Mouse (Mus musculus): ENCODE data around the gene Chka. TPM values are rescaled to one million over a fixed set of nuclear protein-coding genes. Genes with fewer than 3 reads are reported as not detected.

Chka gene
- total and polyA plus RNA-seq, 2 experiments from 2014 or later: 13.6 to 36.3 TPM

DNA sequence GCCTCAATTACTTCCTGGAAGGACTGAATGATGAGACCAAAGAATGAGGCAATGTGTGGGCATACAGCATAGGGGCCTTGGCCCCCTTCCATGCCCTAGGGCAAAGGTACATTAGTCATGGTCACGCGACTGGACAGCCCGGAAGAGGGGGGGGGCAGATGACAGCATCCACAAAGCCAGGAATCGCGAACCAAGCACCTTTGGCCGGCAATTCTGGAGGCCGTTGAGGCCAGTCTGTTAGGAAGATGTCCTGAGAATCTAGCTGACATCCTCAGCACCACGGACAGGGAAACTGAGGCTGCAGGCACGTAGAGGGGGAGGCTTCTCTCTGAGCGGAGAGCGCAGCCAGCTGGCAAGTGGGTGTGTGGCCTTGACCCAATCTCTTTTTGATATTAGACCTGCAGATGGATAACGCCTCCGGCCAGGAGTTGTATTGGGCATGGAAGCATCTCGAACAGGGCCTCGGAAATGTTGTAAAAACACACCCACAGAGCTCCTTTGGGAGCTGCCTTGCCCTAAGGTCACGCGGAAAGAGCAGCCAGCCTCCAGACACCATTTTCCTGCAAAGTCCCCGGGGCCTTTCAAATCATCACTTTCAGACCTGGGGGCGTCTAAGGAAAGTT is 615 bp upstream of the Chka start:
- Histone ChIP-seq H3K36me3 (replicated peaks; ENCODE audit: control insufficient read depth, insufficient read depth, low read length) (no peaks in the 10 kb centered on the region), H3K9me3 (replicated peaks; ENCODE audit: control insufficient read depth, low read length) (no peaks in the 10 kb centered on the region), H3K27ac (ENCODE audit: low read depth) (peak overlapping the region; percentile 98), H3K4me3 (ENCODE audit: low read depth, low read length) (peak overlapping the region; percentile 81), H3K27me3 (ENCODE audit: control insufficient read depth, insufficient read depth, low read length) (no peaks in the 10 kb centered on the region), H3K4me2 (ENCODE audit: low read depth, low read length) (peak overlapping the region; percentile 82), H3K9ac (replicated peaks; ENCODE audit: low read depth, low read length) (peak overlapping the region; percentile 85; the same call in 1 of the 2 replicates), H3K4me1 (ENCODE audit: control insufficient read depth, insufficient read depth) (peaks cover 29% of the 10 kb centered on the region)
- DNase-seq (ENCODE audit: low spot score) (peak; percentile 30), ATAC-seq (ENCODE audit: insufficient read depth, low read depth) (no peak; the same call in 1 of the 2 replicates)
- WGBS: 10% methylated on average over 19 of the region's 19 CpGs
- no peak for TF ChIP-seq EP300 (IDR thresholded peaks at IDR 0.05; ENCODE audit: low read depth)
- no peak for TF ChIP-seq CTCF (IDR thresholded peaks at IDR 0.05; ENCODE audit: low read depth)

DNA sequence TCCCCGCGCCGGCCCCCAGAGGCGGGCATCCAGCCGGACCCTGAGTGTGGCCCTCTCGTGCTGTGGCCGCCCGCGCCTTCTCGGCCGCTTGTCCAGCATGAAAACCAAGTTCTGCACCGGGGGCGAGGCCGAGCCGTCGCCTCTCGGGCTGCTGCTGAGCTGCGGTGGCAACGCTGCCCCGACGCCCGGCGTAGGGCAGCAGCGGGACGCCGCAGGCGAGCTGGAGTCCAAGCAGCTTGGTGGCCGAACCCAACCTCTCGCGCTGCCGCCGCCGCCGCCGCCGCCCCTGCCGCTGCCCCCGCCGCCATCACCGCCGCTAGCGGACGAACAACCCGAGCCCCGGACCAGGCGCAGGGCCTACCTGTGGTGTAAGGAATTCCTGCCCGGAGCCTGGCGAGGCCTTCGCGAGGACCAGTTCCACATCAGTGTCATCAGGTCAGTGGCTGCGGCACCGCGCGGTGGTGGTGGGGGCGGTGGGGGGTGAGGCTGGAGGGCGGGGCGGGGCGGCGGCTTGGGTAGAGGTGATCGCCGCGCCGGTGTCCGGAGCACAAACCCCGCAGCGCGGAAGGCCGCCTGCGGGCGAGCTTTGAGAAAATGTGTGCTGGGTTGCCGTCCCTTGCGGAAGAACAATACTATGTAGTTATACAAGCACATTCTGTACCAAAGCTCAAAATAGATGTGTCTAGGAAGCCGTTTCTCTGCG is 557 bp downstream of the Chka start:
- no peaks in the 10 kb centered on the region for H3K9me3 ChIP-seq (replicated peaks; ENCODE audit: control insufficient read depth, low read length)
- ATAC-seq (ENCODE audit: insufficient read depth, low read depth) (peak; percentile 28), DNase-seq (ENCODE audit: low spot score) (peak; percentile 66)
- no peaks in the 10 kb centered on the region for H3K27me3 ChIP-seq (ENCODE audit: control insufficient read depth, insufficient read depth, low read length)
- peak overlapping the region; percentile 82 for H3K4me2 ChIP-seq (ENCODE audit: low read depth, low read length)
- WGBS: under 1% methylated on average over 64 of the region's 74 CpGs
- H3K27ac ChIP-seq (ENCODE audit: low read depth): peak overlapping the region; percentile 98
- H3K4me1 ChIP-seq (ENCODE audit: control insufficient read depth, insufficient read depth): peaks cover 31% of the 10 kb centered on the region
- H3K9ac ChIP-seq (replicated peaks; ENCODE audit: low read depth, low read length): peak overlapping the region; percentile 85
- no peak for TF ChIP-seq CTCF (IDR thresholded peaks at IDR 0.05; ENCODE audit: low read depth)
- TF ChIP-seq EP300 (IDR thresholded peaks at IDR 0.05; ENCODE audit: low read depth): no peak
- peak overlapping the region; percentile 81 for H3K4me3 ChIP-seq (ENCODE audit: low read depth, low read length)
- H3K36me3 ChIP-seq (replicated peaks; ENCODE audit: control insufficient read depth, insufficient read depth, low read length): no peaks in the 10 kb centered on the region

GRCm38 (mm10) chr19:3853121-3853520 is 1.5 kb downstream of the Chka start:
- DNase-seq (ENCODE audit: low spot score): no peak
- Histone ChIP-seq H3K9ac (replicated peaks; ENCODE audit: low read depth, low read length) (no peak overlapping the region), H3K27me3 (ENCODE audit: control insufficient read depth, insufficient read depth, low read length) (no peaks in the 10 kb centered on the region), H3K4me1 (ENCODE audit: control insufficient read depth, insufficient read depth) (peaks cover 31% of the 10 kb centered on the region), H3K27ac (ENCODE audit: low read depth) (no peak overlapping the region), H3K4me2 (ENCODE audit: low read depth, low read length) (peak overlapping the region; percentile 82), H3K9me3 (replicated peaks; ENCODE audit: control insufficient read depth, low read length) (no peaks in the 10 kb centered on the region), H3K4me3 (ENCODE audit: low read depth, low read length) (no peak overlapping the region), H3K36me3 (replicated peaks; ENCODE audit: control insufficient read depth, insufficient read depth, low read length) (no peaks in the 10 kb centered on the region)
- TF ChIP-seq CTCF (IDR thresholded peaks at IDR 0.05; ENCODE audit: low read depth) (no peak), EP300 (IDR thresholded peaks at IDR 0.05; ENCODE audit: low read depth) (no peak)
- ATAC-seq (ENCODE audit: insufficient read depth, low read depth): no peak
- 90% methylated on average over 10 of the region's 10 CpGs for WGBS

GRCm38 (mm10) chr19:3853891-3854290 is 2.3 kb downstream of the Chka start:
- no peak for TF ChIP-seq EP300 (IDR thresholded peaks at IDR 0.05; ENCODE audit: low read depth)
- TF ChIP-seq CTCF (IDR thresholded peaks at IDR 0.05; ENCODE audit: low read depth): no peak
- DNase-seq (ENCODE audit: low spot score): no peak
- H3K4me3 ChIP-seq (ENCODE audit: low read depth, low read length): no peak overlapping the region
- no peak overlapping the region for H3K9ac ChIP-seq (replicated peaks; ENCODE audit: low read depth, low read length)
- H3K36me3 ChIP-seq (replicated peaks; ENCODE audit: control insufficient read depth, insufficient read depth, low read length): no peaks in the 10 kb centered on the region
- peaks cover 31% of the 10 kb centered on the region for H3K4me1 ChIP-seq (ENCODE audit: control insufficient read depth, insufficient read depth)
- no peaks in the 10 kb centered on the region for H3K9me3 ChIP-seq (replicated peaks; ENCODE audit: control insufficient read depth, low read length)
- no peak overlapping the region for H3K27ac ChIP-seq (ENCODE audit: low read depth)
- 87% methylated on average over 1 of the region's 1 CpGs for WGBS
- ATAC-seq (ENCODE audit: insufficient read depth, low read depth): no peak
- no peaks in the 10 kb centered on the region for H3K27me3 ChIP-seq (ENCODE audit: control insufficient read depth, insufficient read depth, low read length)
- H3K4me2 ChIP-seq (ENCODE audit: low read depth, low read length): no peak overlapping the region

GRCm38 (mm10) chr19:3855091-3855490 is 3.5 kb downstream of the Chka start:
- Histone ChIP-seq H3K4me2 (ENCODE audit: low read depth, low read length) (no peak overlapping the region), H3K27me3 (ENCODE audit: control insufficient read depth, insufficient read depth, low read length) (no peaks in the 10 kb centered on the region), H3K4me3 (ENCODE audit: low read depth, low read length) (no peak overlapping the region), H3K4me1 (ENCODE audit: control insufficient read depth, insufficient read depth) (peaks cover 31% of the 10 kb centered on the region), H3K9me3 (replicated peaks; ENCODE audit: control insufficient read depth, low read length) (no peaks in the 10 kb centered on the region), H3K27ac (ENCODE audit: low read depth) (no peak overlapping the region), H3K36me3 (replicated peaks; ENCODE audit: control insufficient read depth, insufficient read depth, low read length) (no peaks in the 10 kb centered on the region), H3K9ac (replicated peaks; ENCODE audit: low read depth, low read length) (no peak overlapping the region)
- DNase-seq (ENCODE audit: low spot score) (no peak), ATAC-seq (ENCODE audit: insufficient read depth, low read depth) (no peak)
- TF ChIP-seq EP300 (IDR thresholded peaks at IDR 0.05; ENCODE audit: low read depth) (no peak), CTCF (IDR thresholded peaks at IDR 0.05; ENCODE audit: low read depth) (no peak)
- 69% methylated on average over 6 of the region's 6 CpGs for whole genome bisulfite sequencing

Data from heart, postnatal 0 days (tissue).